Mouse (Mus musculus) neural tube, embryonic 12.5 days (tissue): ENCODE data around the gene Klhl10. TPM values are rescaled to one million over a fixed set of nuclear protein-coding genes. Genes with fewer than 3 reads are reported as not detected.

Source experiments
- ATAC-seq: fragments of 200-750 bp; cut with Nextera tagmentation; 2 replicates; pipeline ENCODE4 v1.8.0; 2017; ENCODE audit warnings: low read depth, mild to moderate bottlenecking, moderate TSS enrichment, moderate library complexity; ENCODE audit not compliant: low FRiP score
- H3K27ac ChIP-seq: fragments of 300-500 bp; sonication (generic); 2 replicates; pipeline ENCODE4 v1.5.1; 2016
- H3K27me3 ChIP-seq: fragments of 300-500 bp; sonication (generic); replicated peaks from 2 replicates; pipeline ENCODE4 v1.6.1; 2016; ENCODE audit warnings: mild to moderate bottlenecking
- H3K36me3 ChIP-seq: fragments of 300-500 bp; sonication (generic); 2 replicates; pipeline ENCODE4 v1.6.1; 2016; ENCODE audit warnings: mild to moderate bottlenecking
- H3K4me1 ChIP-seq: fragments of 300-500 bp; sonication (generic); 2 replicates; pipeline ENCODE4 v1.6.1; 2016
- H3K4me2 ChIP-seq: fragments of 300-500 bp; sonication (generic); replicated peaks from 2 replicates; pipeline ENCODE4 v1.6.1; 2016; ENCODE audit warnings: mild to moderate bottlenecking
- H3K4me3 ChIP-seq: fragments of 300-500 bp; sonication (generic); 2 replicates; pipeline ENCODE4 v1.5.1; 2016
- H3K9ac ChIP-seq: fragments of 300-500 bp; sonication (generic); 2 replicates; pipeline ENCODE4 v1.6.1; 2016; ENCODE audit warnings: mild to moderate bottlenecking
- H3K9me3 ChIP-seq: fragments of 300-500 bp; sonication (generic); 2 replicates; pipeline ENCODE4 v1.6.1; 2016; ENCODE audit warnings: mild to moderate bottlenecking
- WGBS: fragments of 180-500 bp; shearing (Covaris S2); methylation state at CpG from one replicate; pipeline ENCODE4 v1.1.7; 2016; 5-methylcytosine and 5-hydroxymethylcytosine counted together
- polyA plus RNA-seq: library from polyadenylated mRNA; unstranded; fragments of >200 nt; fragmentation: Nextera tagmentation; extraction: Ambion mirVana; gene quantifications from 2 replicates; pipeline ENCODE4 v1.2.1, GENCODE M21; 2016

Gene Klhl10
- polyA plus RNA-seq, 1 experiment from 2014 or later = 0.76 TPM

- ATAC-seq = no peak
- H3K27me3 ChIP-seq = no peaks in the 10 kb centered on the region
- no peaks in the 10 kb centered on the region for H3K9me3 ChIP-seq
- WGBS = 92% methylated on average over 5 of the region's 5 CpGs
- H3K9ac ChIP-seq = no peak overlapping the region
- H3K27ac ChIP-seq = no peak overlapping the region
- H3K4me1 ChIP-seq = peaks cover under 1% of the 10 kb centered on the region
- peaks cover 55% of the 10 kb centered on the region for H3K36me3 ChIP-seq
- H3K4me2 ChIP-seq = no peak overlapping the region
- no peak overlapping the region for H3K4me3 ChIP-seq
Observed at GRCm38 (mm10) chr11:100476281-100476680, 34.6 kb downstream of the Klhl10 start.

GRCm38 (mm10) chr11:100479152-100479551 lies 37.4 kb downstream of the Klhl10 start:
- no peak overlapping the region for H3K4me2 ChIP-seq
- no peak overlapping the region for H3K9ac ChIP-seq
- no peak overlapping the region for H3K27ac ChIP-seq
- no peaks in the 10 kb centered on the region for H3K27me3 ChIP-seq
- H3K4me3 ChIP-seq = no peak overlapping the region
- no peak for ATAC-seq
- no peaks in the 10 kb centered on the region for H3K4me1 ChIP-seq
- 92% methylated on average over 7 of the region's 7 CpGs for WGBS
- H3K36me3 ChIP-seq = peaks cover 84% of the 10 kb centered on the region
- no peaks in the 10 kb centered on the region for H3K9me3 ChIP-seq

GRCm38 (mm10) chr11:100484461-100484860 lies 42.7 kb downstream of the Klhl10 start:
- Histone ChIP-seq H3K4me3 (no peak overlapping the region), H3K9ac (no peak overlapping the region), H3K4me2 (no peak overlapping the region), H3K36me3 (peaks cover 99% of the 10 kb centered on the region), H3K9me3 (no peaks in the 10 kb centered on the region), H3K27ac (no peak overlapping the region), H3K27me3 (no peaks in the 10 kb centered on the region), H3K4me1 (no peaks in the 10 kb centered on the region)
- 94% methylated on average over 3 of the region's 3 CpGs for WGBS
- ATAC-seq = no peak

- no peak for ATAC-seq
- no peaks in the 10 kb centered on the region for H3K4me1 ChIP-seq
- H3K9me3 ChIP-seq = no peaks in the 10 kb centered on the region
- H3K4me3 ChIP-seq = no peak overlapping the region
- H3K4me2 ChIP-seq = no peak overlapping the region
- 88% methylated on average over 8 of the region's 8 CpGs for WGBS
- H3K36me3 ChIP-seq = peaks cover 99% of the 10 kb centered on the region
- no peak overlapping the region for H3K9ac ChIP-seq
- no peak overlapping the region for H3K27ac ChIP-seq
- no peaks in the 10 kb centered on the region for H3K27me3 ChIP-seq
Observed at GRCm38 (mm10) chr11:100485801-100486538, 44.3 kb downstream of the Klhl10 start.

- no peak overlapping the region for H3K9ac ChIP-seq
- H3K27ac ChIP-seq = no peak overlapping the region
- no peak for ATAC-seq
- no peaks in the 10 kb centered on the region for H3K4me1 ChIP-seq
- no peaks in the 10 kb centered on the region for H3K27me3 ChIP-seq
- WGBS = 91% methylated on average over 6 of the region's 6 CpGs
- no peak overlapping the region for H3K4me2 ChIP-seq
- no peaks in the 10 kb centered on the region for H3K9me3 ChIP-seq
- H3K4me3 ChIP-seq = no peak overlapping the region
- H3K36me3 ChIP-seq = peaks cover 95% of the 10 kb centered on the region
Observed at GRCm38 (mm10) chr11:100490951-100491350, 49.2 kb downstream of the Klhl10 start.

- 94% methylated on average over 12 of the region's 12 CpGs for WGBS
- H3K4me2 ChIP-seq = no peak overlapping the region
- no peak overlapping the region for H3K4me3 ChIP-seq
- no peak for ATAC-seq
- H3K9ac ChIP-seq = no peak overlapping the region
- H3K27ac ChIP-seq = no peak overlapping the region
- peaks cover 96% of the 10 kb centered on the region for H3K36me3 ChIP-seq
- H3K27me3 ChIP-seq = no peaks in the 10 kb centered on the region
- no peaks in the 10 kb centered on the region for H3K9me3 ChIP-seq
- H3K4me1 ChIP-seq = no peaks in the 10 kb centered on the region
Observed at GRCm38 (mm10) chr11:100493771-100494170, 52.1 kb downstream of the Klhl10 start.

- Histone ChIP-seq H3K4me3 (no peak overlapping the region), H3K4me1 (no peaks in the 10 kb centered on the region), H3K36me3 (peaks cover 96% of the 10 kb centered on the region), H3K4me2 (no peak overlapping the region), H3K9ac (no peak overlapping the region), H3K27me3 (no peaks in the 10 kb centered on the region), H3K9me3 (no peaks in the 10 kb centered on the region), H3K27ac (no peak overlapping the region)
- 89% methylated on average over 3 of the region's 3 CpGs for WGBS
- ATAC-seq = no peak
Observed at GRCm38 (mm10) chr11:100500241-100500640, 58.5 kb downstream of the Klhl10 start.

GRCm38 (mm10) chr11:100500651-100501050 lies 58.9 kb downstream of the Klhl10 start:
- 82% methylated on average over 7 of the region's 7 CpGs for WGBS
- H3K9ac ChIP-seq = no peak overlapping the region
- ATAC-seq = no peak

GRCm38 (mm10) chr11:100501321-100501720 lies 59.6 kb downstream of the Klhl10 start:
- Histone ChIP-seq H3K9me3 (no peaks in the 10 kb centered on the region), H3K4me1 (no peaks in the 10 kb centered on the region), H3K4me3 (no peak overlapping the region), H3K27me3 (no peaks in the 10 kb centered on the region), H3K27ac (no peak overlapping the region), H3K36me3 (peaks cover 96% of the 10 kb centered on the region), H3K4me2 (no peak overlapping the region), H3K9ac (no peak overlapping the region)
- ATAC-seq = no peak
- WGBS = 49% methylated on average over 6 of the region's 6 CpGs

More at GRCm38 (mm10) chr11:100500651-100501050, 58.9 kb downstream of the Klhl10 start:
- H3K27ac ChIP-seq = no peak overlapping the region
- H3K27me3 ChIP-seq = no peaks in the 10 kb centered on the region
- H3K9me3 ChIP-seq = no peaks in the 10 kb centered on the region
- H3K4me1 ChIP-seq = no peaks in the 10 kb centered on the region
- peaks cover 96% of the 10 kb centered on the region for H3K36me3 ChIP-seq
- H3K4me3 ChIP-seq = no peak overlapping the region
- no peak overlapping the region for H3K4me2 ChIP-seq

- Histone ChIP-seq H3K27me3 (no peaks in the 10 kb centered on the region), H3K4me3 (no peak overlapping the region), H3K9me3 (no peaks in the 10 kb centered on the region), H3K27ac (no peak overlapping the region), H3K36me3 (peaks cover 97% of the 10 kb centered on the region), H3K9ac (no peak overlapping the region), H3K4me1 (no peaks in the 10 kb centered on the region), H3K4me2 (no peak overlapping the region)
- WGBS = 95% methylated on average over 12 of the region's 12 CpGs
- no peak for ATAC-seq
Observed at GRCm38 (mm10) chr11:100504990-100505660, 63.4 kb downstream of the Klhl10 start.

- Histone ChIP-seq H3K4me2 (no peak overlapping the region), H3K4me1 (no peaks in the 10 kb centered on the region), H3K27me3 (no peaks in the 10 kb centered on the region), H3K9ac (no peak overlapping the region), H3K36me3 (peaks cover 91% of the 10 kb centered on the region), H3K9me3 (no peaks in the 10 kb centered on the region), H3K4me3 (no peak overlapping the region), H3K27ac (no peak overlapping the region)
- 94% methylated on average over 8 of the region's 8 CpGs for WGBS
- ATAC-seq = no peak
Observed at GRCm38 (mm10) chr11:100505997-100506396, 64.3 kb downstream of the Klhl10 start.
